Mouse (Mus musculus): ENCODE data around the gene Rev1.

GRCm38 (mm10) chr1:38129501-38130267 lies at the start of gene Rev1:
- TF ChIP-seq POLR2A (IDR thresholded peaks at IDR 0.05; ENCODE audit: borderline replicate concordance, low read depth, low read length): no peak
- TF ChIP-seq CTCF (IDR thresholded peaks at IDR 0.05; ENCODE audit: low read depth, low read length): peak; percentile 65
